Mouse (Mus musculus): ENCODE data around the gene Aebp2.
A peak's percentile ranks its signal among the peaks of the same experiment; 100 is the strongest.
"Not testable (repeated sequence)": the region's sequence is repeated elsewhere in the genome, so short reads cannot be mapped to it uniquely, and the experiment has no call there.

The Aebp2 gene

GRCm38 (mm10) chr6:140651923-140652322 lies 29.5 kb downstream of the Aebp2 start:
- no peak for DNase-seq (ENCODE audit: low read depth)

GRCm38 (mm10) chr6:140655451-140655850 lies 33.0 kb downstream of the Aebp2 start:
- no peak for DNase-seq (ENCODE audit: low read depth)

GRCm38 (mm10) chr6:140656991-140657390 lies 34.5 kb downstream of the Aebp2 start:
- DNase-seq (ENCODE audit: low read depth), result peak; percentile 68

- no peak for DNase-seq (ENCODE audit: low read depth)
Measured at GRCm38 (mm10) chr6:140657920-140658522, 35.6 kb downstream of the Aebp2 start.

- no peak for DNase-seq (ENCODE audit: low read depth)
Measured at GRCm38 (mm10) chr6:140661111-140661510, 38.6 kb downstream of the Aebp2 start.

- DNase-seq (ENCODE audit: low read depth), result no peak
Measured at GRCm38 (mm10) chr6:140661777-140662176, 39.3 kb downstream of the Aebp2 start.

GRCm38 (mm10) chr6:140662290-140662689 lies 39.8 kb downstream of the Aebp2 start:
- DNase-seq (ENCODE audit: low read depth), result no peak

GRCm38 (mm10) chr6:140662697-140663096 lies 40.2 kb downstream of the Aebp2 start:
- not testable (repeated sequence) for DNase-seq (ENCODE audit: low read depth)

- DNase-seq (ENCODE audit: low read depth), result no peak
Measured at GRCm38 (mm10) chr6:140664611-140665010, 42.1 kb downstream of the Aebp2 start.

- no peak for DNase-seq (ENCODE audit: low read depth)
Measured at GRCm38 (mm10) chr6:140666486-140667240, 44.2 kb downstream of the Aebp2 start.

- DNase-seq (ENCODE audit: low read depth), result no peak
Measured at GRCm38 (mm10) chr6:140667289-140667906, 44.9 kb downstream of the Aebp2 start.

- no peak for DNase-seq (ENCODE audit: low read depth)
Measured at GRCm38 (mm10) chr6:140674414-140674813, 52.0 kb downstream of the Aebp2 start.

GRCm38 (mm10) chr6:140676094-140676493 lies 53.6 kb downstream of the Aebp2 start:
- no peak for DNase-seq (ENCODE audit: low read depth)

- DNase-seq (ENCODE audit: low read depth), result no peak
Measured at GRCm38 (mm10) chr6:140677041-140677440, 54.6 kb downstream of the Aebp2 start.

GRCm38 (mm10) chr6:140677960-140678359 lies 55.5 kb downstream of the Aebp2 start:
- no peak for DNase-seq (ENCODE audit: low read depth)

- DNase-seq (ENCODE audit: low read depth), result peak; percentile 89
Measured at GRCm38 (mm10) chr6:140678658-140679271, 56.3 kb downstream of the Aebp2 start.

GRCm38 (mm10) chr6:140680713-140681112 lies 58.2 kb downstream of the Aebp2 start:
- DNase-seq (ENCODE audit: low read depth), result no peak

- no peak for DNase-seq (ENCODE audit: low read depth)
Measured at GRCm38 (mm10) chr6:140682829-140683228, 60.4 kb downstream of the Aebp2 start.

- peak; percentile 82 for DNase-seq (ENCODE audit: low read depth)
Measured at GRCm38 (mm10) chr6:140684403-140684802, 61.9 kb downstream of the Aebp2 start.

GRCm38 (mm10) chr6:140689617-140690404 lies 67.3 kb downstream of the Aebp2 start:
- DNase-seq (ENCODE audit: low read depth), result no peak

GRCm38 (mm10) chr6:140692160-140692559 lies 69.7 kb downstream of the Aebp2 start:
- no peak for DNase-seq (ENCODE audit: low read depth)
